Mouse (Mus musculus): ENCODE measurements around the gene Nacad.

GRCm38 (mm10) chr11:6650519-6650918 lies 44.7 kb upstream of the Nacad start:
- TF ChIP-seq CTCF (IDR thresholded peaks at IDR 0.05; ENCODE audit: control insufficient read depth, insufficient read depth, insufficient read length): no peak
- TF ChIP-seq CEBPB (IDR thresholded peaks at IDR 0.05; ENCODE audit: low read depth): no peak
- TF ChIP-seq USF1 (IDR thresholded peaks at IDR 0.05; ENCODE audit: low read depth): no peak
- no peak for TF ChIP-seq MAX (IDR thresholded peaks at IDR 0.05)
- TF ChIP-seq MYOD1 (IDR thresholded peaks at IDR 0.05; ENCODE audit: control insufficient read depth, insufficient read length, low read depth): no peak
- no peak for TF ChIP-seq FOSL1 (IDR thresholded peaks at IDR 0.05; ENCODE audit: insufficient read depth, low read length, poor library complexity, severe bottlenecking)
- TF ChIP-seq MYOG (IDR thresholded peaks at IDR 0.05; ENCODE audit: control insufficient read depth, extremely low read depth, insufficient read length): no peak
